Mouse (Mus musculus): ENCODE data around the gene Pik3r6.

- TF ChIP-seq CTCF (IDR thresholded peaks at IDR 0.05; ENCODE audit: low read depth): no peak
- no peak for TF ChIP-seq EP300 (IDR thresholded peaks at IDR 0.05; ENCODE audit: low read depth)
Measured at GRCm38 (mm10) chr11:68591708-68592107, 88.9 kb downstream of the Pik3r6 start.
